Mouse (Mus musculus): ENCODE data around the gene Srsf6. TPM values are rescaled to one million over a fixed set of nuclear protein-coding genes. Genes with fewer than 3 reads are reported as not detected.

Srsf6 gene
- polyA plus RNA-seq, 1 experiment from 2014 or later, result 218 TPM

DNA sequence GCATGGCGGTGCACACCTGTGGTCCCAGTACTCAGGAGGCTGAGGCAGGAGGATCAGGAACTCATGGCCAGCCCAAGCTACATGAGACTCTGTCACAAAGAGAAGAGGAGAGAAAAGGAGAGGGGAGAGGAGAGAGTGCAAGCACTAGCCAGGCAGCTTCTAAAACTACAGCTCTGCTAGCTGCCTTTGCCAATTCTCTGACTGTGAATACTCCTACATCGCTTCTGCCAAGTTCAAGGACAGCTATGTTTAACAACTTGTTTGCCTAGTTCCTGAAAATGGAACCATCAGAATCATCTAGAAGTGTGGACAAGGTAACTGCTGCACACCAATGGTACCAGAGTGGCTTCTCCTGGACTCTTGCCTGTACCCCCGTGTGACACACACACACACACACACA, 17.3 kb upstream of the Srsf6 start:
- WGBS, result 65% methylated on average over 3 of the region's 3 CpGs
- H3K27ac ChIP-seq, result no peak overlapping the region
- ATAC-seq (replicated peaks; ENCODE audit: low FRiP score), result no peak
- H3K27me3 ChIP-seq, result peaks cover 39% of the 10 kb centered on the region
- no peak overlapping the region for H3K4me2 ChIP-seq
- H3K9ac ChIP-seq, result no peak overlapping the region
- H3K4me3 ChIP-seq (replicated peaks), result no peak overlapping the region
- no peaks in the 10 kb centered on the region for H3K36me3 ChIP-seq
- no peaks in the 10 kb centered on the region for H3K4me1 ChIP-seq
- H3K9me3 ChIP-seq (replicated peaks), result no peaks in the 10 kb centered on the region

DNA sequence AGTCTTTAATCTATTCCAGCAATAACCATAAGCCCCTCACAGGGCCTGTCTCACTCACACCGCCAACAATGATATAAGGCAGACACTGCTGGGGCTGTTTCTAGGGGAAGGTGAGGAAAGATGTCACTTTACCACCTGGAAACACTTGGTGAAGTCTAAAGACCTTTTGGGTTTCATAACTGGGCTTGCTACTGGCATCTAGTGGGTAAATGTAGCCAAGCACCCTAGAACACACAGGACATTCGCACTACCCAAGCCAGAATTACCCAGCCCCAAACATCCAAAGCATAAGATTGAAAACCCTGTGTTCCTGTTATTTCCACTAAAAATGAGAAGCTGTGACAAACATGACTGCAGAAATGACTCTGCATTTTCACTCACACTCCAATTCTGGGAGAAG, 16.8 kb upstream of the Srsf6 start:
- Histone ChIP-seq H3K4me2 (no peak overlapping the region), H3K4me1 (no peaks in the 10 kb centered on the region), H3K9me3 (replicated peaks) (no peaks in the 10 kb centered on the region), H3K36me3 (no peaks in the 10 kb centered on the region), H3K9ac (no peak overlapping the region), H3K27me3 (peaks cover 39% of the 10 kb centered on the region), H3K27ac (no peak overlapping the region), H3K4me3 (replicated peaks) (no peak overlapping the region)
- no peak for ATAC-seq (replicated peaks; ENCODE audit: low FRiP score)
- 58% methylated on average over 2 of the region's 2 CpGs for WGBS

DNA sequence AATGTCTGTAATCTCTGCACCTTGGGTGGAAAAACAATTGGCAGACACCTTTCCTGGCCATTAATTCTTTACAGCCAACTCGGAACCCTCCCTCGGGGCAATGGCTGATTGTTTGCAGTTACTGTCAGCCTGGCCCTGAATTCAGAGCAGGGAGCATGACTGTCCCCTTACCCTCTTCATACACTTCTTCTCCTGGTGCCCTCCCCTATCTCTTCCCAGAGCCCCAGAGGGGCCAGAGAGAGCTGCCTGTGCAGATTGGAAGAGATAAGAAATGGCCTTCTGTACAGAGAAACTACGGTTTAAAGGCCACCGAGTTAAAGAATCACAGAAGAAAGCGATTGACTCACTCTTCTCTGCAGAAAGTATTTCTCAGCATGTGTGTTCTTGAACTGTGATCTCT, 11.4 kb upstream of the Srsf6 start:
- Histone ChIP-seq H3K27ac (no peak overlapping the region), H3K36me3 (no peaks in the 10 kb centered on the region), H3K27me3 (peaks cover 36% of the 10 kb centered on the region), H3K4me2 (no peak overlapping the region), H3K4me3 (replicated peaks) (no peak overlapping the region), H3K9me3 (replicated peaks) (no peaks in the 10 kb centered on the region), H3K9ac (no peak overlapping the region), H3K4me1 (no peaks in the 10 kb centered on the region)
- WGBS, result 42% methylated on average over 5 of the region's 5 CpGs
- no peak for ATAC-seq (replicated peaks; ENCODE audit: low FRiP score)

DNA sequence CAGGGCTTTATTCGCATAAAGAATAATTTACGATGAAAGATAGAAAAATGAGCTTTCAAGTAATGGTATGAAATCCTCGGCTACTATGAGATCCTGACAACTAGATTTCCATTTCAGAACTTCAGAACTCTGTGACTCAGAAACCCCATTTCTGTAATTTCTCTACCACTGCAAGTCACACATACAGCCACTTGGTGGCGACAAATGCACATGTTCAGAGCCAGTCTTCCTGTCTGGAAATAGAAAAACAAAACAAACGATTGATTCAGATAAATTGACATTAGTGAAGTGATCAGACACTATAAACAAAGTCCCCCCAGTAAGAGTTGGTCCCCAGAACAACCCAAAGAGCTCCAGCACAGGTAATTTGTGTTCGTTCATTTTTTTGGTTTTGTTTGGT, 9.1 kb upstream of the Srsf6 start:
- WGBS, result 16% methylated on average over 6 of the region's 6 CpGs
- ATAC-seq (replicated peaks; ENCODE audit: low FRiP score), result no peak
- Histone ChIP-seq H3K4me2 (no peak overlapping the region), H3K27ac (no peak overlapping the region), H3K4me1 (no peaks in the 10 kb centered on the region), H3K4me3 (replicated peaks) (no peak overlapping the region), H3K9me3 (replicated peaks) (no peaks in the 10 kb centered on the region), H3K9ac (no peak overlapping the region), H3K36me3 (no peaks in the 10 kb centered on the region), H3K27me3 (peaks cover 19% of the 10 kb centered on the region)

DNA sequence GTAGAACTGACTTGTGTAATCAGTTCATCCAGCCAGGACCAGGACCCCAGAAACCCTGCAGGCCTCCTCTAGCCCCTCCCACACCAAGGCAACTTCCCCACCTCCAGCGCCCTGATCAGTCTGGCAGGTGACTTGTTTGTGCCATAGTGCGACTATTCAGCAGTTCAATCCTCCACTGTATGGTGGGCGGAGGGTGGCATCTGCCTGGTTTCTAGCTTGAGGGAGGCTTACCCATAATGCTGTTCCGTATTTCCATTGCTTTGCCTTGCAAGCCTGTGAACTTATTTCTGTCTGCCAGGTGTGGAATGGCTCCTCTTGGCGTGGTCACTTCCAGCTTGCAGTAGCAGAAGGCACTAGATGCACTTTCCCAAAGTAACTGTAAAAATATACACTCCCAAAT, 8.5 kb upstream of the Srsf6 start:
- no peaks in the 10 kb centered on the region for H3K9me3 ChIP-seq (replicated peaks)
- no peak overlapping the region for H3K4me3 ChIP-seq (replicated peaks)
- no peaks in the 10 kb centered on the region for H3K4me1 ChIP-seq
- 76% methylated on average over 5 of the region's 5 CpGs for WGBS
- no peak overlapping the region for H3K27ac ChIP-seq
- H3K27me3 ChIP-seq, result peaks cover 19% of the 10 kb centered on the region
- H3K36me3 ChIP-seq, result no peaks in the 10 kb centered on the region
- no peak overlapping the region for H3K4me2 ChIP-seq
- no peak overlapping the region for H3K9ac ChIP-seq
- no peak for ATAC-seq (replicated peaks; ENCODE audit: low FRiP score)

DNA sequence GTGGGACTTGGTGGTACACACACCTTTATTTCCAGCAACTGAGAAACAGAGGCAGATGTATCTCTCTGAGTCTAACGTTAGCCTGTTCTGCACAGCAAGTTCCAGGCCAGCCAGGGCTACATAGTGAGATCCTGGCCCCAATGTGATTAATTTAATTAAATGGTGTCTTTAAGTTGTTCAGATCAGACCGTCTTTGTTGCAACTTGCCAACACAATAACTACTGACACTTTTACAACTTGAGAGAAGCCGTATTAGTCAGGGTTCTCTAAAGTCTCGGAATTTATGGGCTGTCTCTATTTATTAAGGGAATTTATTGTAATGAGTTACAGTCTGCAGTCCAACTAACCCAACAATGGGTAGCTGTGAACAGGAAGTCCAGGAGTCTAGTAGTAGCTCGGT, 7.2 kb upstream of the Srsf6 start:
- H3K4me2 ChIP-seq, result no peak overlapping the region
- H3K27ac ChIP-seq, result no peak overlapping the region
- peaks cover 3% of the 10 kb centered on the region; the same call in 1 of the 2 replicates for H3K4me1 ChIP-seq
- no peak overlapping the region for H3K4me3 ChIP-seq (replicated peaks)
- H3K36me3 ChIP-seq, result no peaks in the 10 kb centered on the region
- 38% methylated on average over 5 of the region's 5 CpGs for WGBS
- no peak overlapping the region for H3K9ac ChIP-seq
- peaks cover 21% of the 10 kb centered on the region for H3K27me3 ChIP-seq
- ATAC-seq (replicated peaks; ENCODE audit: low FRiP score), result no peak
- no peaks in the 10 kb centered on the region for H3K9me3 ChIP-seq (replicated peaks)

DNA sequence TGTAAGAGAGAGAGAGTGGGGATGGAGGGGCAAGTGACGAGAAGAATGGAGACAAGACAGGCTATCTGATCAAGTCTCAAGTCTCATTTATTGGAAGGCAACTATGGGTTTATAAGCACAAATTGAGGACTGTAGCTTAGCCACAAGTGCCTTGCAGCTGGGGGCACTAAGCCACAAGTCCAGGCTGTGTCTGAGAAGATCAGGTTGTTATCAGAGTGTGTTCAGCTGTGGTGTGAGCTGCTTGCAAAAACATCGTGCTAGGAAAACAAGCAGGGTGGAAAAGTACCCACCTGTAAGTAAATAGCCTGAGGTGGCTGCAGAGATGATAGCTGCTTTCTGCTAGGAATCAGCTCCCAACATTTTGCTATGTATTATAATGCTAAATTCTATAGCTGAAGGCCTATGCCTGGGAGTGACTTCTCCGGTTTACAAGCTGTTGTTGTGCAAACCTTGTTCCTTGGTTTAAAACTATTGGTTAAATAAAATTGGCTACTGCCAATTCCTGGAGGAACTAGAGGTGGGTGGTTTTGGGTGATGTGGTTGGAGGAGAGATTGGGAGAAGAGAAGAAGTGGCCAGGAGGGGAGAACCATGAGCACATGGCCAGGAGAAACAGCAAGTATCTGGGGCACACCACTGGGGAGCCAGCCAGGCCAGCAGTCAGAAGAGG, 3.3 kb upstream of the Srsf6 start:
- H3K27me3 ChIP-seq, result peaks cover 19% of the 10 kb centered on the region
- H3K4me1 ChIP-seq, result peaks cover 22% of the 10 kb centered on the region
- peaks cover 5% of the 10 kb centered on the region for H3K36me3 ChIP-seq
- H3K9me3 ChIP-seq (replicated peaks), result no peaks in the 10 kb centered on the region
- H3K4me3 ChIP-seq (replicated peaks), result no peak overlapping the region
- H3K27ac ChIP-seq, result no peak overlapping the region
- WGBS, result 72% methylated on average over 3 of the region's 3 CpGs
- ATAC-seq (replicated peaks; ENCODE audit: low FRiP score), result no peak
- H3K9ac ChIP-seq, result no peak overlapping the region
- H3K4me2 ChIP-seq, result no peak overlapping the region

DNA sequence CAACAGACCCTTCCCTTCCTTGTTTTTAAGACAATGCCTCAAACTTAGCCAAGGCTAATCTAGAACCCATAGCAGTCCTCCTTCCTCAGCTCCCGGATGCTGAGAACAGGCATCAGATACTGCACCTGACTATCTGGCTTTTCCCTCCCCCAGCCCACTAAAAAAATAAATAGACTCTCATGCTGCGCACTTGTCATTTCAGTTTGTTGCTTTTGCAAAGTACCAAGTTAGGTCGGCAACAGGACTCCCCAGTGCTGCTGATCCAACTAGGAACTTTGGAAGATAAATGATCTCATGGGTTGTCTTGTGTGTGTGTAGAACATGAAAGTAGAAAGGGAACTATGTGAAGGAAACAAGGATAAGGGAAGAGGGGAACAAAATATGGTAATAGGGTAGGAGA, 1.6 kb upstream of the Srsf6 start:
- H3K9me3 ChIP-seq (replicated peaks), result no peaks in the 10 kb centered on the region
- no peak for ATAC-seq (replicated peaks; ENCODE audit: low FRiP score)
- no peak overlapping the region for H3K4me3 ChIP-seq (replicated peaks)
- H3K4me1 ChIP-seq, result peaks cover 28% of the 10 kb centered on the region
- peaks cover 21% of the 10 kb centered on the region for H3K36me3 ChIP-seq
- no peak overlapping the region for H3K9ac ChIP-seq
- no peak overlapping the region for H3K4me2 ChIP-seq
- no peak overlapping the region for H3K27ac ChIP-seq
- H3K27me3 ChIP-seq, result peaks cover 19% of the 10 kb centered on the region
- 58% methylated on average over 3 of the region's 3 CpGs for WGBS

DNA sequence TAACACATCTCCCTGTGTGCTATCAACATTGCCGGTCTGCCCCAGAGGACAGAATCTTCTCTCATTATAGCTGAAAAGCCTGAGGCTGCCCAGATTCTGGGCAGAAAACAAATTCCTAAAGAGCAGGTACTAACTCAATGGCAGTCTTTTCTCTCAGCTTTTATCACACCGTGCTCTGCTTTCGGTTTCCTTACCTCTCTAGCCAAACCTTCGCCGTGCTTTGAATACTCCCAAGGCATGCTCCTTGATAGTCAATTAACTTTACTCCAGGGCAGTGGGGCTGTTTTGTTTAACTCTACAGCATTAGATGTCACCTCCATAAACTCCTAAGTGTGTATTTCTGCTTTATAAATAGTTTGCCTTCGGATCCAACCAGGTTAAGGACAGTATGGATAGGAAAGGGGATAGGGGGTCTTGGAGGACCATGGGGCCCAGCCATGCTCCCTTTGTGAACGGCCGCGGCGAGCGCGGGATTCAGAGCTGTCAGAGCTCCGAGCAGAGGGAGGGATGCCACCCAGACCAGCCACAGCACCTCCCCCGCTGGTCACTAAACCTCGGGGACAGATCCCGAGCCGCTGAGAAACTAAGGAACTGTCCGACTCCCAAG, 709 bp upstream of the Srsf6 start:
- 0 out of 2 replicates have a peak, but pooled peaks have one; percentile 2 for ATAC-seq (replicated peaks; ENCODE audit: low FRiP score)
- WGBS, result under 1% methylated on average over 18 of the region's 18 CpGs
- Histone ChIP-seq H3K27me3 (peaks cover 19% of the 10 kb centered on the region), H3K4me3 (replicated peaks) (peak overlapping the region; percentile 65), H3K4me1 (peaks cover 28% of the 10 kb centered on the region), H3K36me3 (peaks cover 31% of the 10 kb centered on the region), H3K27ac (peak overlapping the region; percentile 94), H3K9me3 (replicated peaks) (no peaks in the 10 kb centered on the region), H3K9ac (peak overlapping the region; percentile 97), H3K4me2 (peak overlapping the region; percentile 82)

DNA sequence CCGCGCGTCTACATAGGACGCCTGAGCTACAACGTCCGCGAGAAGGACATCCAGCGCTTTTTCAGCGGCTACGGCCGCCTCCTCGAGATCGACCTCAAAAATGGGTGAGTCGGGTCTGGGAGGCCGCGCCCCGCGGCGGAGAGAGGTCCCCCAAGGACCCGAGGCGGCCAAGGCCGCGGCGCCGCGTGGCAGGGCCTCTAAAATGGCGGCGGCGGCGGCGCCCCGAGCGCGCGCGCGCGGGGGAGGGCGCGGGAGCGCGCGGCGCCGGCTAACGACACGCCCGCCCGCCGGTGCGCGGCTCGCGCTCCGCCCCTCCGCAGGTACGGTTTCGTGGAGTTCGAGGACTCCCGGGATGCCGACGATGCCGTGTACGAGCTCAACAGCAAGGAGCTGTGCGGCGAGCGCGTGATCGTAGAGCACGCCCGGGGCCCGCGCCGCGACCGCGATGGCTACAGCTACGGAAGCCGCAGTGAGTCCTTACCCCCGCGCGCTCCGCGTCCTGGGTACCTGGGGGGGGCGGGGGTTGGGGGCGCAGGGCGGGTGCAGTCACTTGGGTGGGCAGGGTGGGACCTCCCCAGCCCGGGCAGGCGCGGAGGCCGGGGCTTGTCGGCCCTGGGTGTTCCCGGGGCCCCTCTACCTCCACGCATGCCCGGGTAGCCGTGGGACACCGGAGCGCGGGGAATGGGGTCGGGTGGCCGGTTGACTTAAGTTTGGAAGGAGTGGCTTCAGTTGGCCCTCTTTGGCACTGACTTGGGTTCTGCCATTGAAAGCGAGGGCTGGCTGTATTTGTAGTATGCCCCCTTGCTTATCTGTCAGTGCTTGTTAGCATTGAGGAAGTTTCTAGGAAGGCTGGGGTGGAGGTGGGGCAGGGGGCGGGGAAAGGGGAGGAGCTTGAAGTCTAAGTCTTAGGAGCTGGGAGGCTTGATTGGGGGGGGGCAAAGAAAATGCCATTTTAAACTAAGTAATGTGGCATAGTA, 634 bp downstream of the Srsf6 start:
- Histone ChIP-seq H3K4me3 (replicated peaks) (peak overlapping the region; percentile 65), H3K36me3 (peaks cover 44% of the 10 kb centered on the region), H3K9ac (peak overlapping the region; percentile 97), H3K4me2 (peak overlapping the region; percentile 82), H3K4me1 (peaks cover 28% of the 10 kb centered on the region), H3K9me3 (replicated peaks) (no peaks in the 10 kb centered on the region), H3K27ac (peak overlapping the region; percentile 94), H3K27me3 (peaks cover 19% of the 10 kb centered on the region)
- ATAC-seq (replicated peaks; ENCODE audit: low FRiP score), result peak; percentile 53
- under 1% methylated on average over 61 of the region's 103 CpGs for WGBS

DNA sequence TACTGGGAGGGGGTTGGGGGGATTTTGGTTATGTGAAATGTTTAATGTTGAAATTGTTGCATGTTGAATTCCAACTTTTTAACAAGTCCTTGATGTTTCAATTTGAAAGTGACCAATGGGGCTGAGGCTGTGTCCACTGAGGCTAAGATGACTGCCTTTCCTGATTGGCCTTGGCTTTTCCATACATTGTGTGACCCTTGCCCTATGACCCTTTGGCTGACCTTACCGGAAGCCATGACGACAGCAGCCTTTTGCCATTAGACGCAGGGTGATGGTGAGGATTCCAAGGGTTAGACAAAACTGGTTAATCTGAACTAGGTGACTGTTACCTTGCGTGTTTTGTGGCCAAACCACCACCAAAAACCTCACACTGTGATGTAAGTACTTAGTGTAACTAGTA, 1.4 kb downstream of the Srsf6 start:
- WGBS, result 36% methylated on average over 4 of the region's 4 CpGs
- peaks cover 28% of the 10 kb centered on the region for H3K4me1 ChIP-seq
- no peak overlapping the region for H3K27ac ChIP-seq
- H3K4me3 ChIP-seq (replicated peaks), result peak overlapping the region; percentile 65
- peaks cover 19% of the 10 kb centered on the region for H3K27me3 ChIP-seq
- H3K4me2 ChIP-seq, result peak overlapping the region; percentile 82
- H3K9ac ChIP-seq, result peak overlapping the region; percentile 97; the same call in 1 of the 2 replicates
- no peaks in the 10 kb centered on the region for H3K9me3 ChIP-seq (replicated peaks)
- no peak for ATAC-seq (replicated peaks; ENCODE audit: low FRiP score)
- H3K36me3 ChIP-seq, result peaks cover 50% of the 10 kb centered on the region

DNA sequence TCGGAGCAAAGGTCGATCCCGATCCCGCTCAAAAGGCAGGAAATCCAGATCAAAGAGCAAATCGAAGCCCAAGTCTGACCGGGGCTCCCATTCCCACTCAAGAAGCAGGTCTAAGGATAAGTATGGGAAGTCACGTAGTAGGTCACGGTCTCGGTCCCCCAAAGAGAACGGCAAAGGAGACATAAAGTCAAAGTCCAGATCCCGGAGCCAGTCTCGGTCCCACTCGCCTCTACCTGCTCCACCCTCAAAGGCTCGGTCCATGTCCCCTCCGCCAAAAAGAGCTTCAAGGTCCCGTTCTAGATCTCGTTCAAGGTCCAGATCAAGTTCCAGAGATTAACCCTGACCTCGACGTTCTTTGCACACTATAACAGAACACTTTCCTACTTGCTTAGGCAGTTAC, 3.1 kb downstream of the Srsf6 start:
- Histone ChIP-seq H3K9me3 (replicated peaks) (no peaks in the 10 kb centered on the region), H3K36me3 (peaks cover 67% of the 10 kb centered on the region), H3K4me1 (peaks cover 23% of the 10 kb centered on the region), H3K9ac (no peak overlapping the region), H3K4me2 (no peak overlapping the region), H3K4me3 (replicated peaks) (no peak overlapping the region), H3K27ac (no peak overlapping the region), H3K27me3 (peaks cover 6% of the 10 kb centered on the region)
- WGBS, result 91% methylated on average over 19 of the region's 19 CpGs
- ATAC-seq (replicated peaks; ENCODE audit: low FRiP score), result no peak

Measured in kidney, embryonic 15.5 days (tissue).